Mouse (Mus musculus) lung, postnatal 36 days (tissue): ENCODE measurements around the gene Pigs.

Source experiments
- DNase-seq: peaks from one replicate; pipeline ENCODE4 v3.0.0; 2022; ENCODE audit warnings: mixed read lengths

The Pigs gene

GRCm38 (mm10) chr11:78327634-78328511 is at the start of gene Pigs:
TSS of gene Pigs (plus strand) at chr11:78328415.
- peak; percentile 99 for DNase-seq

GRCm38 (mm10) chr11:78278853-78279252 is 49.4 kb upstream of the Pigs start:
- no peak for DNase-seq

- no peak for DNase-seq
Observed at GRCm38 (mm10) chr11:78279586-78279985, 48.6 kb upstream of the Pigs start.

- DNase-seq: no peak
Observed at GRCm38 (mm10) chr11:78289146-78289763, 39.0 kb upstream of the Pigs start.

- DNase-seq: no peak
Observed at GRCm38 (mm10) chr11:78290654-78291053, 37.6 kb upstream of the Pigs start, which contains the start of gene BC030499. TSS of gene BC030499 (plus strand) at chr11:78290841.

GRCm38 (mm10) chr11:78294585-78294984 is 33.6 kb upstream of the Pigs start:
- DNase-seq: no peak

- DNase-seq: peak; percentile 4
Observed at GRCm38 (mm10) chr11:78300917-78301316, 27.3 kb upstream of the Pigs start.

GRCm38 (mm10) chr11:78301357-78302084 is 26.7 kb upstream of the Pigs start, which contains the start of gene Spag5:
TSS of gene Spag5 (plus strand) at chr11:78301529.
- DNase-seq: peak; percentile 93

- DNase-seq: no peak
Observed at GRCm38 (mm10) chr11:78305272-78305671, 22.9 kb upstream of the Pigs start.

GRCm38 (mm10) chr11:78310861-78311511 is 17.2 kb upstream of the Pigs start:
- no peak for DNase-seq

GRCm38 (mm10) chr11:78313662-78314061 is 14.6 kb upstream of the Pigs start:
- no peak for DNase-seq

GRCm38 (mm10) chr11:78318411-78318810 is 9.8 kb upstream of the Pigs start:
- DNase-seq: no peak

- no peak for DNase-seq
Observed at GRCm38 (mm10) chr11:78322076-78322831, 6.0 kb upstream of the Pigs start.

GRCm38 (mm10) chr11:78322860-78323259 is 5.4 kb upstream of the Pigs start, which contains the start of gene Aldoc:
TSS of gene Aldoc (plus strand) at chr11:78322968.
- DNase-seq: peak; percentile 96

GRCm38 (mm10) chr11:78324000-78324785 is 4.0 kb upstream of the Pigs start:
- no peak for DNase-seq

- DNase-seq: no peak
Observed at GRCm38 (mm10) chr11:78324965-78325364, 3.2 kb upstream of the Pigs start.

GRCm38 (mm10) chr11:78327215-78327614 is 1.0 kb upstream of the Pigs start:
- no peak for DNase-seq

- DNase-seq: no peak
Observed at GRCm38 (mm10) chr11:78328512-78329056, 369 bp downstream of the Pigs start.

GRCm38 (mm10) chr11:78332676-78333075 is 4.5 kb downstream of the Pigs start:
- no peak for DNase-seq

GRCm38 (mm10) chr11:78333992-78334391 is 5.8 kb downstream of the Pigs start:
- no peak for DNase-seq

- DNase-seq: no peak
Observed at GRCm38 (mm10) chr11:78337040-78337439, 8.8 kb downstream of the Pigs start.
